Mouse (Mus musculus): Measurements from ENCODE around the gene Rab2b. TPM values are rescaled to one million over a fixed set of nuclear protein-coding genes. Genes with fewer than 3 reads are reported as not detected.

Rab2b gene
- polyA plus RNA-seq (2012; rRNA removed; ENCODE audit: low replicate concordance): 6.8 and 19.0 TPM in 2 replicates

GRCm38 (mm10) chr14:52278932-52279746 is at the start of gene Rab2b, which contains the start of gene Tox4:
Rab2b (minus strand) TSS chr14:52279545.
Tox4 (plus strand) TSS chr14:52279146.

GRCm38 (mm10) chr14:52327910-52328812 is 48.8 kb upstream of the Rab2b start, which contains the start of gene Sall2:
Sall2 (minus strand) TSS chr14:52328762.

GRCm38 (mm10) chr14:52304644-52305271 is 25.4 kb upstream of the Rab2b start, which contains the start of gene Mettl3:
Mettl3 (minus strand) TSS chr14:52305128.

GRCm38 (mm10) chr14:52257484-52258213 is 21.7 kb downstream of the Rab2b start, which contains the start of gene Chd8:
Chd8 (minus strand) TSS chr14:52257780.

Other genes with a start within 250 kb of the Rab2b start
- gene Olfr221, start 237.1 kb downstream of the Rab2b start, polyA plus RNA-seq (2012; rRNA removed; ENCODE audit: low replicate concordance): not detected in 2 replicates
- 39.8 and 84.3 TPM in 2 replicates for gene Hnrnpc, start 175.5 kb downstream of the Rab2b start, polyA plus RNA-seq (2012; rRNA removed; ENCODE audit: low replicate concordance)
- gene Rpgrip1, start 168.8 kb downstream of the Rab2b start, polyA plus RNA-seq (2012; rRNA removed; ENCODE audit: low replicate concordance): 4.7 and 15.7 TPM in 2 replicates
- 4.9 and 9.8 TPM in 2 replicates for gene Supt16, start 82.1 kb downstream of the Rab2b start, polyA plus RNA-seq (2012; rRNA removed; ENCODE audit: low replicate concordance)
- 31.7 and 45.7 TPM in 2 replicates for gene Chd8, start 21.8 kb downstream of the Rab2b start, polyA plus RNA-seq (2012; rRNA removed; ENCODE audit: low replicate concordance)
- 25.6 and 62.8 TPM in 2 replicates for gene Tox4, start 399 bp downstream of the Rab2b start, polyA plus RNA-seq (2012; rRNA removed; ENCODE audit: low replicate concordance)
- 25.3 and 28.7 TPM in 2 replicates for gene Mettl3, start 25.6 kb upstream of the Rab2b start, polyA plus RNA-seq (2012; rRNA removed; ENCODE audit: low replicate concordance)
- 5.8 and 6.0 TPM in 2 replicates for gene Sall2, start 49.2 kb upstream of the Rab2b start, polyA plus RNA-seq (2012; rRNA removed; ENCODE audit: low replicate concordance)
- gene Olfr1513, start 76.9 kb upstream of the Rab2b start, polyA plus RNA-seq (2012; rRNA removed; ENCODE audit: low replicate concordance): not detected in 2 replicates
- gene Olfr1512, start 99.6 kb upstream of the Rab2b start, polyA plus RNA-seq (2012; rRNA removed; ENCODE audit: low replicate concordance): not detected in 2 replicates
- gene Olfr1511, start 117.8 kb upstream of the Rab2b start, polyA plus RNA-seq (2012; rRNA removed; ENCODE audit: low replicate concordance): not detected in 2 replicates
- gene Olfr1510, start 134.8 kb upstream of the Rab2b start, polyA plus RNA-seq (2012; rRNA removed; ENCODE audit: low replicate concordance): not detected in 2 replicates
- not detected in 2 replicates for gene Olfr1509, start 163.4 kb upstream of the Rab2b start, polyA plus RNA-seq (2012; rRNA removed; ENCODE audit: low replicate concordance)
- gene Olfr1508, start 187.9 kb upstream of the Rab2b start, polyA plus RNA-seq (2012; rRNA removed; ENCODE audit: low replicate concordance): not detected in 2 replicates
- gene Olfr1507, start 216.2 kb upstream of the Rab2b start, polyA plus RNA-seq (2012; rRNA removed; ENCODE audit: low replicate concordance): not detected in 2 replicates

Data from mammary gland, adult 2 months (tissue).